Comparison of ENCODE assay signal across 7 mouse cellular contexts in the genomic region with DNA sequence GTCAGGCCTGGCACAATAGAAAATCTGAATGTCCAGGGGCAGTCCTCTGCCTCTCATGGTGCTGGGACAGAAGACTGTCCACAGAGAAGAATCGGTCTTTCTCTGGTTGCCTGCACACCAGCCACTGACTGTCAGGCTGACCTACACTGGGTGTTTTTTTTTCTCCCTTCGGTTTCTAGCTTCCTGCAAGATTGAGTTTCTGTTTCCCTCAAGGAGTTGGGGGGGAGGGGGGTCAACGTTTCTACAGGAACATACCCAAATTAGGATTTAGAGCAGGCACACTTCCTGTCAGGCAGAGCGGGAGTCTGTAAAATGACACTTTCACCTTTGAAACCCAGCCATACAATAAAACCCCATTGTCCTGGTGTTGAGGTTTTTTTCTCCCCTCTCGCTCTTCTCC. TPM values are rescaled to one million over a fixed set of nuclear protein-coding genes. Genes with fewer than 3 reads are reported as not detected.
A peak's percentile ranks its signal among the peaks of the same experiment; 100 is the strongest.
DNase-seq lines count a peak whose midpoint lies in the region; ATAC-seq and TF ChIP-seq lines count a peak whose summit lies in the region.

No protein-coding gene starts in this region.

- in situ Hi-C loops in CH12.LX (cut with MboI; ENCODE audit: low pct_ligation_motif_present, low pct_unique_long_range_greater_than_20kb, low sequenced_read_pairs), result no loop called here

- TF ChIP-seq POLR2A in CH12.LX (IDR thresholded peaks at IDR 0.05; ENCODE audit: low read depth, low read length), result no peak

- no peak overlapping the region for H3K4me3 ChIP-seq in CH12.LX (replicated peaks in 1 of 3; ENCODE audit: low read depth in 2 of 3, low read length in 2 of 3, poor library complexity in 1 of 3)
- no peak overlapping the region for H3K4me3 ChIP-seq in hindbrain, embryonic 14.5 days (replicated peaks; ENCODE audit: low read length)
- H3K4me3 ChIP-seq in lung, embryonic 16.5 days (ENCODE audit: low read length), result peak overlapping the region; percentile 35

- H3K27ac ChIP-seq in CH12.LX (ENCODE audit: insufficient read depth, low read depth), result no peak overlapping the region
- no peak overlapping the region for H3K27ac ChIP-seq in hindbrain, embryonic 14.5 days
- 0 out of 2 replicates have a peak overlapping the region, but pooled peaks have one; percentile 50 for H3K27ac ChIP-seq in lung, embryonic 16.5 days (ENCODE audit: low read length)

- no peak overlapping the region for H3K4me2 ChIP-seq in CH12.LX (ENCODE audit: insufficient read depth, low read depth, poor library complexity, severe bottlenecking)
- peak overlapping the region; percentile 25 for H3K4me2 ChIP-seq in hindbrain, embryonic 14.5 days (replicated peaks)
- H3K4me2 ChIP-seq in lung, embryonic 16.5 days (ENCODE audit: low read depth, low read length), result peak overlapping the region; percentile 49

- no peak for TF ChIP-seq CTCF in CH12.LX (conservative IDR thresholded peaks at IDR 0.05 in 1 of 2, IDR thresholded peaks at IDR 0.05 in 1 of 2; ENCODE audit: low read depth in 2 of 2, low read length in 2 of 2)

- ATAC-seq in activated CD4-positive, CD25-positive, alpha-beta regulatory T cell, adult 4 months, result peak; percentile 90
- no peak for ATAC-seq in hindbrain, embryonic 14.5 days (ENCODE audit: low FRiP score)
- ATAC-seq in lung, embryonic 16.5 days (ENCODE audit: low read depth), result peak; percentile 67; the same call in 1 of the 2 replicates

- no peak for TF ChIP-seq EP300 in CH12.LX (IDR thresholded peaks at IDR 0.05; ENCODE audit: low read length)

- TF ChIP-seq RAD21 in CH12.LX (IDR thresholded peaks at IDR 0.05; ENCODE audit: low read depth, low read length), result no peak

- 22% methylated on average over 5 of the region's 5 CpGs for WGBS in hindbrain, embryonic 14.5 days
- WGBS in lung, embryonic 16.5 days, result 14% methylated on average over 5 of the region's 5 CpGs

- dilution Hi-C loops in CH12.LX (cut with MboI; ENCODE audit: extremely low pct_ligation_motif_present, extremely low pct_unique_long_range_greater_than_20kb, low sequenced_read_pairs), result no loop called here

- peaks cover 0 to 11% of the 10 kb centered on the region in 2 experiments; a peak in 2 of 4 replicates for H3K4me1 ChIP-seq in CH12.LX (ENCODE audit: control insufficient read depth in 1 of 2, insufficient read depth in 2 of 2)
- no peaks in the 10 kb centered on the region for H3K4me1 ChIP-seq in hindbrain, embryonic 14.5 days (replicated peaks; ENCODE audit: control insufficient read depth, insufficient read depth, low read length)
- H3K4me1 ChIP-seq in lung, embryonic 16.5 days (replicated peaks; ENCODE audit: control insufficient read depth, insufficient read depth, low read length), result peaks cover 2% of the 10 kb centered on the region; the same call in 1 of the 2 replicates

- peak; percentile 17 for DNase-seq in CH12.LX (ENCODE audit: extremely low read depth)
- DNase-seq in hindbrain, embryonic 14.5 days (ENCODE audit: low spot score), result no peak
- peak; percentile 17 for DNase-seq in thymus, postnatal 25 days
- no peak for DNase-seq in gastrocnemius, adult 18-20 months (ENCODE audit: low spot score)
- DNase-seq in right cerebral cortex, postnatal 10 days (ENCODE audit: low spot score in 2 of 2), result no peak

- no peaks in the 10 kb centered on the region for H3K79me2 ChIP-seq in CH12.LX (replicated peaks; ENCODE audit: control insufficient read depth, extremely low read depth, insufficient read depth, poor library complexity, severe bottlenecking)

- H3K36me3 ChIP-seq in CH12.LX (replicated peaks in 1 of 2; ENCODE audit: control insufficient read depth in 1 of 2, insufficient read depth in 1 of 2, low read length in 1 of 2), result peaks cover 6 to 39% of the 10 kb centered on the region in 2 experiments
- peaks cover 42% of the 10 kb centered on the region for H3K36me3 ChIP-seq in hindbrain, embryonic 14.5 days (replicated peaks; ENCODE audit: control insufficient read depth, insufficient read depth)
- peaks cover 5% of the 10 kb centered on the region for H3K36me3 ChIP-seq in lung, embryonic 16.5 days (ENCODE audit: control insufficient read depth, insufficient read depth, low read length)

- no peaks in the 10 kb centered on the region for H3K27me3 ChIP-seq in CH12.LX (replicated peaks)
- no peaks in the 10 kb centered on the region for H3K27me3 ChIP-seq in hindbrain, embryonic 14.5 days (ENCODE audit: control insufficient read depth, insufficient read depth, low read length)
- no peaks in the 10 kb centered on the region for H3K27me3 ChIP-seq in lung, embryonic 16.5 days (ENCODE audit: control insufficient read depth, insufficient read depth, low read depth, low read length)

- H3K9me3 ChIP-seq in CH12.LX (replicated peaks; ENCODE audit: low read length), result no peaks in the 10 kb centered on the region
- no peaks in the 10 kb centered on the region for H3K9me3 ChIP-seq in hindbrain, embryonic 14.5 days (ENCODE audit: control insufficient read depth, low read length)
- H3K9me3 ChIP-seq in lung, embryonic 16.5 days (ENCODE audit: control insufficient read depth, low read length), result no peaks in the 10 kb centered on the region

- H3K9ac ChIP-seq in CH12.LX (ENCODE audit: insufficient read depth, low read depth), result no peak overlapping the region
- H3K9ac ChIP-seq in hindbrain, embryonic 14.5 days, result no peak overlapping the region
- peak overlapping the region; percentile 50 for H3K9ac ChIP-seq in lung, embryonic 16.5 days (ENCODE audit: low read length)

TF ChIP-seq in CH12.LX, 34 proteins besides CTCF, POLR2A, EP300 and RAD21:
- TF ChIP-seq MXI1 (IDR thresholded peaks at IDR 0.05; ENCODE audit: low read depth, low read length), result no peak
- TF ChIP-seq ZNF384 (IDR thresholded peaks at IDR 0.05; ENCODE audit: low read depth, low read length), result peak; percentile 51

RNA-seq across cellular contexts. Expression of gene Hint3, which starts 26.2 kb away (rescaled TPM):
- 9.7 and 14.2 TPM in 2 replicates for total RNA-seq in CH12.LX (2012; rRNA removed)
- total RNA-seq in CH12.LX (2014; rRNA removed), result 16.1 TPM in 2 replicates
- 10.3 and 14.5 TPM in 2 replicates for polyA plus RNA-seq in CH12.LX (2012; ENCODE audit: insufficient read length, low read depth)
- 10 to 100 TPM; 44.0 to 54.8 TPM for polyA plus RNA-seq in activated CD4-positive, CD25-positive, alpha-beta regulatory T cell, adult 4 months (2017; shearing (Covaris generic))
- polyA plus RNA-seq in hindbrain, embryonic 14.5 days (2014; fragmentation: Nextera tagmentation; extraction: Ambion mirVana), result 21.0 and 23.5 TPM in 2 replicates
- polyA plus RNA-seq in lung, embryonic 16.5 days (2015; fragmentation: Nextera tagmentation; extraction: Ambion mirVana), result 26.2 and 27.1 TPM in 2 replicates
- total RNA-seq in gastrocnemius, adult 18-20 months (2021), result 10 to 100 TPM; 56.0 to 62.1 TPM

RNA-seq across cellular contexts. Expression of gene Trmt11, which starts 55.1 kb away (rescaled TPM):
- total RNA-seq in CH12.LX (2012; rRNA removed), result 11.9 and 15.4 TPM in 2 replicates
- 40.3 and 45.5 TPM in 2 replicates for total RNA-seq in CH12.LX (2014; rRNA removed)
- 21.1 and 24.6 TPM in 2 replicates for polyA plus RNA-seq in CH12.LX (2012; ENCODE audit: insufficient read length, low read depth)
- polyA plus RNA-seq in activated CD4-positive, CD25-positive, alpha-beta regulatory T cell, adult 4 months (2017; shearing (Covaris generic)), result 10 to 100 TPM; 35.1 to 62.2 TPM
- polyA plus RNA-seq in hindbrain, embryonic 14.5 days (2014; fragmentation: Nextera tagmentation; extraction: Ambion mirVana), result 17.5 and 20.0 TPM in 2 replicates
- polyA plus RNA-seq in lung, embryonic 16.5 days (2015; fragmentation: Nextera tagmentation; extraction: Ambion mirVana), result 25.0 and 25.5 TPM in 2 replicates
- 1 to 10 TPM; 3.1 to 3.9 TPM for total RNA-seq in gastrocnemius, adult 18-20 months (2021)

Comparison
In these comparisons a context has a peak if more than half of its experiments do, and no peak if none do; other contexts are left out.
1. DNase-seq: peak in CH12.LX (single experiment) and thymus, postnatal 25 days (single experiment); none in hindbrain, embryonic 14.5 days (single experiment), gastrocnemius, adult 18-20 months (single experiment) and right cerebral cortex, postnatal 10 days (0 of 2).